Mouse (Mus musculus) cerebellum, adult 8-10 months (tissue): ENCODE data around the gene Adam12.

Experiments
- DNase-seq: peaks from one replicate; pipeline ENCODE4 v3.0.0; 2022

The Adam12 gene

DNA sequence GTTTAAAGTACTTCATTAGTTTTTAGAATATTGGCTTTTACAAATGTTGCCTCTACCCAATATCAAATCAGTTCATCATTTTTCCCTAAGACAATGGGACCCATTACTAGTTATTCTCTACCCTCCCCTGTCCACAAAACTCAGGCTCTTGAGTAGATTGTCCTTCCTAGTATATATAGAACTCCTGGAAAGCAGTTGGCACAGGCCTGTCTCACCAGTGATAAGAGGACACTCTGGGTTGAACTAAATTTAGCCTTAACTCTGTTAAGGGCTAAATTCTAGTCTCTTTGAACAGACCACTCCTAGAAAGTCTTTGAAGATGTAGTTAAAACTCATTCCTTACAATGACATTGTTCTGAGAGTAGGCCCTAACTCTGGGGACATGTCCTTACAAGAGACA is 241.0 kb downstream of the Adam12 start:
- DNase-seq, result no peak

DNA sequence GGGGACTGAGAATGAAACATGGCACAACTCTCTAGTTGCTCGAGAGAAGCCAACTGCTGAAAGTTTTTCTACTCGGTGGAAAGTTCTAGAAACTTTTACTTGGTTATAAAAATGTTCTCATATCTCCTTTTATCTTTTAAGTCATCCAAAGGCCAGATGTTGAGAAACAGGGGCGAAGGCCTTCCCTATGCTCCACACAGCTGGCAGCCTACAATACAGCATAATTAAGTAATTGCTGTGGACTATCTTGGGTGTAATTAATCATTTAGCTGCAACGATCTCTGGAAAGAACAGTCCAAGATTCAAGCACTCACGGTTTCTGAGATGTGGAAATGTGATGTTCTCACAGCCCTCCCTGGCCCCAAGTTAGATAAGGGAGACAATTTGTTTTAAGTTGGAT is 243.6 kb downstream of the Adam12 start:
- DNase-seq, result no peak

- no peak for DNase-seq
Observed at GRCm38 (mm10) chr7:133986201-133986600, 245.7 kb downstream of the Adam12 start.

DNA sequence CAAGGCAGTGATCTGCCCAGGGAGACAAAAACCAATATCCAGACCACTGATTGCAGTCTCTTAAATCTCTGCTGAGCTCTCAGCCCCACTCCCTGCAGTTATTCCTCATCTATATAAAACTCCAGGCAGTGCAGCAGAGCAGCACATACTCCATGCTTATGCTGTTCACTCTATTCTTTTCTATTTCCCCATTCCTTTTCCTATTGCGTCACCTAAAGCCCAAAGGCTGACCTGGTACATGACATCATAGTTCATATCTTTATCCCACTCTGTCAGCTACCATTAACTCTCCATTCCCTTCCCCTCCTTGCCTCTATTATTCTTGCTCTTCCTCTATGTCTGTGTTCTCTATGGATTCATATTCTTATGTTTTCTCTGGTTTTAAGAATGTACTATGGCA is 246.3 kb downstream of the Adam12 start:
- no peak for DNase-seq

DNA sequence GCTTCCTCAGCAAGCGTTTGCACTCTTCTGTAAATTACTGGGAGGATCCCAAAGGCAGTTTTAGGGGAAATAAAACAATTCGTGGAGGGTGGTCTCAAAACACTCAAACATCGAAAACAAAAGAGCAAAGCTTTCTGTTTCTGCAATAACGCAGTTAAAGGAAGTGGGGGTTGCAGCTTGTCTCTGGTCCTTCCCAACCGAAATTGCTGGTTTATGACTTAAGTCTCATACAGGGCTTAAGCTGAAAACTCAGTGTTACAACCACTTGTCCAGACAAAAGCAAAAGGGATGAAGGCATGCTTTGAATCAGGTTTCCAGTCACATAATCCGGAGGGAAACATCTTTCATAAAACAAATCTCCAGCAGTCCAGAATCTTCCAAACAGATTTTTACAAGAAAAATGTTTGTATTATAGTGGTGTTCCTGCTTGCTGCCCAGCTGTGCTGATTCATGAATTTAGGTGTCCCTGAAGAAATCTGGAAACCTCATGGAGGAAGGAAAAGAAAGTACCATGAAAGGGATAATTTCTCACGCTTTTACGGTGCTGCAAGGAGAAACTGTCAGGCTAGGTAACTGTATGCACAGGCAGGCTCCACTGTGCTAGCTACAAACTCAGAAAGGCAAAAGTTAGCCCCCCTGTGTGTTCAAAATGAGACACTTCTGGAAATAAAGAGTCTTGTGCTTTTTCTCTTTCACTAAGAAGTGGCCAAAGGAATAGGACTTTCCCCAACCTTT is 255.4 kb downstream of the Adam12 start:
- no peak for DNase-seq

DNA sequence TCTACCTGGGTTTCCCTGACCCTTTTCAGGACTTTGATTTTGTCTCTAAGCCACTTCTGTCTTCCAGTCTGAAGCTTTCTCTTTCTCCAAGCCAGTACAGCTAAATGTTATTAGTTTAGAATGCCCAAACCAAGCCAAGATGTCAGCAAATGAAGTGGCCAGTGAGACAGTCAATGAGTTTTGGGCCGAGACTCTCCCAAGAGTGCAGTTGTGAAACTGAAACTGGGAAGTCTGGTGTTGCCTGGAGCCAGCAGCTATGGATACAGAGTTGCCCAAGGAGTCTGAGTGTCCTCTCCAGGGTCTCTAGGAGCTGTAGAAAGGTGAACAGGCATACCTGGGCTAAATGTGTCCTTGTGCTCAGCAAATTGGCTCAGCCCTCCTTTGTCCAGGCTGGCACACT is 260.9 kb downstream of the Adam12 start:
- DNase-seq, result no peak

- no peak for DNase-seq
Observed at GRCm38 (mm10) chr7:133970407-133970806, 261.5 kb downstream of the Adam12 start.

DNA sequence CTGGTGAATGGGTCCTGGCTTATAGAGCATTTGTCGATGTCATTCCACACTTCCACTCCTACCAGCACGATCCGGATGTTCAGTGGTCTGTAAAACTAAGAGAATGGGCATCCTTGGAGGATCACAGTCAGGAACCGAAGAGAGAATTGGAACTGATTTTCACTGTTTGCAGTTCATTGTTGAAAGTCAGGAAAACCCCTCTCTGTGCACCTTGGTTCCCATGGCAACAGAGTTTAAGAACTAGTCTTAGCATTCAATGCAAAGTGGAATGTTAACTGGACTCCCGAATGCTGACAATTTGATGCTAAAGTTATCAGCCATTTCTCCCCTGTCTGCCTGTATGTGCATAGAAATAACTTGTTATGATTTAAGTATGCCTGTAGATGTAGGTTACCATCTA is 264.0 kb downstream of the Adam12 start:
- DNase-seq, result no peak

DNA sequence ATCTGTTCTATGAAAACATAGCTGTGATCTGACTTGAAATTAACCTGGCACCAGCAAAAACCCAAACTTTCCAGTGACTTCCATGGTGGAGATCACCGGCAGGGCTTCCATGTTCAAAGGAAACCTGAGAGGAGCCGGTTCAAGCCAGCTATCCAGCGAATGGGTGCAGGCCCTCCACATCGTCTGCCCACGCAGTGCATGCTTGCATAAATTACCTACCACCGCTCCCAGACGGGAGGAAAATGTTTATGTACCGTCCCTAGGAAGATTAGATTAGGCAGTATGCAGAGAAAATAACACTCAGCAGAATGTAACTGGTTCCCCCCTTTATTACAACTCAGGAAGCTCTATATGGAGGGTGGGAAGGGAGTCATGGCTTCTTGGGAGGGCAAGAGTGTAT is 268.4 kb downstream of the Adam12 start:
- no peak for DNase-seq

DNA sequence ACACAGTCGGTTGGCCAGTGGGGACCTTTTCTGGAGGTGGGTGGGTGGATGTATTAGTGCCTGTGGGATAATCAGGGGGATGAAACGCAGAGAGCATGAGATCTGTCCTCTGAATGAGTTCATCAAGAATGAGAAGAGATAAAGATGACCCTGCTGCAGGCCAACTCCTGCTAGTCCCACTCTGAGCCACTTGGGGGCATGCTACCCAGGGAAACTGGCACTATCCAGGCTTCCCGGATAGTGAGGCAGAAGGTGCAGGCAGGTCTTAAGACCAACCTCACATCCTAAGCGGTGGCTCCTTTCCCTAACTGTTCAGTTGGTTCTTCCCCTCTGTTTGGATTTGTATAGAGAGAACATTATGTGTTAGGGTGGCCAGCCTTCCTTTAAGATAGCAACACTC is 272.7 kb downstream of the Adam12 start:
- DNase-seq, result peak; percentile 5

DNA sequence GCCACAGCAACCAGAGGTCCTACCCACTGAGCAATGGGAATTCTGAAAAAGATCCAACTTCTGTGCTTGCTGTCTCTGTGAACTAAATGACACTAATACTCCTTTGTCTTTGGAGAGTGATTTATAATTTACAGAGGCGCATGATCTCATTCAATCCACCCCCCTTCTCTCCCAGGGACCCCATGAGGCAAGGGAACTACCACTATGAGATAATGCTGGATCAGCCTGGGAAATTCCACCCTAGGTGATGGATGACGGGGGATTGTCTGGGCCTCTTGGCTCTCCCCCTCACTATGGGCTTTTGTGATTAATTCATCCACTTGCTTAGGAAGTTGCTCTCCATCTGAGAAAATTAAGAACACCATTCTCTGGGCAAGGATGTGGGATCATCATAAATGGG is 274.1 kb downstream of the Adam12 start:
- no peak for DNase-seq

GRCm38 (mm10) chr7:133954111-133955091 is 277.5 kb downstream of the Adam12 start:
- no peak for DNase-seq

DNA sequence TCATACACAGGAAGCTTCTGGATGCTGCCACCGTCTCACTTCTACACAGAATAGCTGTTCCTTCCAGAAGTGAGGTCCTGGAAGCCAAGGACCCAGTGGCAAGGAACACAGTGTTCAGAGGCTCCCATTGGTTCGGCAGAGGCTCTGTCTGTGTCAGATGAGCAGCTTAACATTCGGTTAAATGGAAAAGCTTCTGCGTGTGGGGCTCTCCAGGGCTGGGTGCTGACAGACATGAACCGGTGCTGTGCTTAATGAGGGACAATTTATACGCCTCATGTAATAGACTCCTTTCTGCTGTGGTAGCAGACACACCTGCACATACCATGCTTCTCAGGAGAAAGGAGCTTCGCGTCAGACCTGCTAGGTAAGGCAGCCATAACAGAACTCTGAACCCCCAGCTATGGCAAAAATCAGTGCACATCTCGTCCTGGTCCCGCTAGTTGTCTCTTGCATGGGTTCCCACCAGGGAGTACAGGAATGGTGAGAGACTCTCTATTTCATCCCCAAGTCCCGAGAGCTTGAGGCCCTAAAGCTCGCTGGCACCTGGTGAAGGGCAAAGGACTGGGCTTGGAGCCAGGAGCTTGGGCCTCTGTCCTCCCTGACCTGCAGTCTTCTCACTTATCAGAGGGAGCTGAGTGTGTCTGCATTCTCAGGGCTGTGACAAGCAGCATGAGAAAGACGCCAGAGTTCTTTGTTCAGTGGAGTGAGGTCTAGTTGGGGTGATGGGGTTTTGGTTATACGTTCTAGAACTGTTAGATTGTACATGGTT is 280.0 kb downstream of the Adam12 start:
- DNase-seq, result no peak

- DNase-seq, result no peak
Observed at GRCm38 (mm10) chr7:133947360-133947759, 284.6 kb downstream of the Adam12 start.

- DNase-seq, result no peak
Observed at GRCm38 (mm10) chr7:133946757-133947345, 285.1 kb downstream of the Adam12 start.

- DNase-seq, result no peak
Observed at GRCm38 (mm10) chr7:133946113-133946512, 285.8 kb downstream of the Adam12 start.

GRCm38 (mm10) chr7:133940405-133940804 is 291.5 kb downstream of the Adam12 start:
- DNase-seq, result no peak

DNA sequence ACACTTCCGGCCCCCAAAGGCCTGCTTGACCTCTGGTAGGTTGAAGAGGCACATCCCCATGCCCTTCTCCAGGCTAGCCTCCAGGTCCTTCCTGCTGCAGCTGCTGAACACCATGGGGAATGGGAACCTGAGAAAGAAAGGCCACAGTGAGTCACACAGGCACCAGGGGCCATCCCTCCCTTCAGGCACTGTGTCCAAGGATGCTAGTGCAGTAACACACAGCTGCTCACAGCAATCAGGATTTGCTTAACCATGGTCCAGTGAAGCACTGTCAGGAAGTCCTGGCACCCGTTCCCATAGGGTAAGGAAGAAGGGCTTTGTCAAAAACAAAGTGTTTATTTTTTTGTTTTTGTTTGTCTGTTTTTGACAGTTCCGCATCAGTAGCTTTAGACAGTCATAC is 294.5 kb downstream of the Adam12 start:
- no peak for DNase-seq

GRCm38 (mm10) chr7:133936377-133936776 is 295.6 kb downstream of the Adam12 start:
- no peak for DNase-seq

GRCm38 (mm10) chr7:133933378-133933777 is 298.6 kb downstream of the Adam12 start:
- no peak for DNase-seq

DNA sequence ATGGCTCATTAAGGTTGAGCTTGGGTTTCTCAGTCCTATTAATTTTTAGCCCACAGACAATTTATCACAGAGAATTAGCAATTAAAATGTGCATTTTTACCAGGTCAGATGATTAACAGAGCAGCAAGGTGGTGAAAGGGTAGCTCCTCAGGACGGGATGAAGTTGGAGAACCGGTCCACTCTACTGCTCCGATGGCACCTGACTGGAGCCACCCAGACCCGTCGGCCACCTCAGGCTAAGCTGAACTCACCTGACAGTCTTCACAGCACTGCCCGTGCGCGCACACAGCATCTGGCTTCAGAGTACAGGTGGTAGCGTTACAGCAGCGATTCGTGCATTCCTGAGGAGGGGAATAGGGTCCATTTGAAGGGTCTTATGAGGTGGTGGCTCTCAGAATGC is 300.5 kb downstream of the Adam12 start:
- DNase-seq, result no peak

GRCm38 (mm10) chr7:133928981-133929380 is 303.0 kb downstream of the Adam12 start:
- no peak for DNase-seq

- no peak for DNase-seq
Observed at GRCm38 (mm10) chr7:133925771-133926170, 306.2 kb downstream of the Adam12 start.
